Mouse (Mus musculus): ENCODE data around the gene Tcf15. TPM values are rescaled to one million over a fixed set of nuclear protein-coding genes. Genes with fewer than 3 reads are reported as not detected.

The Tcf15 gene
- 5.5 and 6.5 TPM in 2 replicates for polyA plus RNA-seq (2015; fragmentation: Nextera tagmentation; extraction: Ambion mirVana)

- Histone ChIP-seq H3K4me2 (replicated peaks) (peak within 1 kb of the TSS; percentile 93), H3K36me3 (no peaks in the 10 kb centered on the region), H3K9me3 (replicated peaks) (no peaks in the 10 kb centered on the region), H3K4me3 (replicated peaks) (peak within 1 kb of the TSS; percentile 50), H3K27ac (replicated peaks) (no peak within 1 kb of the TSS), H3K27me3 (peaks cover 66% of the 10 kb centered on the region), H3K4me1 (peaks cover 28% of the 10 kb centered on the region), H3K9ac (no peak within 1 kb of the TSS)
- peak; percentile 69 for ATAC-seq (ENCODE audit: insufficient number of reproducible peaks, low FRiP score, low TSS enrichment, low read depth)
- under 1% methylated on average over 116 of the region's 118 CpGs for WGBS
These were observed at the start of gene Tcf15 for GRCm38 (mm10) chr2:152143279-152144157. Tcf15 (plus strand) TSS chr2:152143561.

GRCm38 (mm10) chr2:152094856-152095545 lies 48.4 kb upstream of the Tcf15 start:
- peak overlapping the region; percentile 18; the same call in 1 of the 2 replicates for H3K4me3 ChIP-seq (replicated peaks)
- H3K4me2 ChIP-seq (replicated peaks): peak overlapping the region; percentile 36
- no peaks in the 10 kb centered on the region for H3K9me3 ChIP-seq (replicated peaks)
- no peak overlapping the region for H3K9ac ChIP-seq
- H3K27ac ChIP-seq (replicated peaks): no peak overlapping the region
- H3K36me3 ChIP-seq: no peaks in the 10 kb centered on the region
- peaks cover 18% of the 10 kb centered on the region for H3K4me1 ChIP-seq
- WGBS: 7% methylated on average over 29 of the region's 29 CpGs
- H3K27me3 ChIP-seq: peaks cover 72% of the 10 kb centered on the region
- ATAC-seq (ENCODE audit: insufficient number of reproducible peaks, low FRiP score, low TSS enrichment, low read depth): peak; percentile 13; the same call in 1 of the 2 replicates

DNA sequence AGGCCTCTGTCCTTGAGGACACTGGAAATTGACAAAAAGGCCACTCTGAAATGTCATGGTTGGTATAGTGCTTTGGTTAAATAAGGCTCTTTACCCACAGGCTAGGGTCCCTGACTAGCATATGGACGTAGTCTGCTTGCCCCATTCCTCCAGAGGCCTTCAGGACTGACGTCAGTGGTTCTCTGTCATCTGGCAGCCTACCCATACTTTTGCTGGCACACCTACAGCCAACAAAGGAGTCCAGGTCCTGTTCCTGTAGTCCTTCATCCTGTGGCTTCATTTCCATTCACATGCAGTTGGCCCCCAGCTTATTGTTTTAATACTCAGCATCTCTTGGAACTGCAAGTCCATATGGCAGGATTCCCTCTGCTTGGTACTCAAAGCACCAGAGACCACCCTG lies 46.4 kb upstream of the Tcf15 start:
- no peaks in the 10 kb centered on the region for H3K9me3 ChIP-seq (replicated peaks)
- ATAC-seq (ENCODE audit: insufficient number of reproducible peaks, low FRiP score, low TSS enrichment, low read depth): no peak
- peaks cover 18% of the 10 kb centered on the region for H3K4me1 ChIP-seq
- H3K27ac ChIP-seq (replicated peaks): no peak overlapping the region
- H3K4me3 ChIP-seq (replicated peaks): no peak overlapping the region
- H3K4me2 ChIP-seq (replicated peaks): no peak overlapping the region
- WGBS: 68% methylated on average over 2 of the region's 2 CpGs
- no peaks in the 10 kb centered on the region for H3K36me3 ChIP-seq
- H3K27me3 ChIP-seq: peaks cover 53% of the 10 kb centered on the region
- H3K9ac ChIP-seq: no peak overlapping the region

- Histone ChIP-seq H3K9ac (no peak overlapping the region), H3K4me1 (peaks cover 17% of the 10 kb centered on the region), H3K27ac (replicated peaks) (no peak overlapping the region), H3K4me2 (replicated peaks) (no peak overlapping the region), H3K4me3 (replicated peaks) (no peak overlapping the region), H3K27me3 (peaks cover 45% of the 10 kb centered on the region), H3K9me3 (replicated peaks) (no peaks in the 10 kb centered on the region), H3K36me3 (no peaks in the 10 kb centered on the region)
- ATAC-seq (ENCODE audit: insufficient number of reproducible peaks, low FRiP score, low TSS enrichment, low read depth): no peak
- WGBS: 70% methylated on average over 11 of the region's 11 CpGs
These were observed 45.4 kb upstream of the Tcf15 start for GRCm38 (mm10) chr2:152097916-152098315.

DNA sequence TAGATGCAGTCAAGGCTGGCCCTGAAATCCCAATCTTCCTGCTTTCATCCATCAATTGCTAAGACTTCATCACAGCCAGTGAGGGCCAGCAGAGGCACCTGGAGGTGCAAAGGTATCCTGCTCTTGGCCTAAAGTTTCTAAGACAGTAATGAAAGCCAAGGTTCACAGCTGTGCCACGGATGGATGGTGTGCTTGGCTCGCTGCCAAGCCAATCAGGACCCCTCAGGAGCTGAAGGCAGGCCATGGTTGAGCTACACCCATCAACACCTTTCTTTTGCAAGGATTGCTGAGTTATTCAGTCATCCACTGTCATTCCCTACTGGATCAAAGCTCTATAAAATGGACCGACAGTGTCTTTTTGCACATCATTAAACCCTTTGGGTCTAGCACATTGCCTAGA lies 43.8 kb upstream of the Tcf15 start:
- 55% methylated on average over 3 of the region's 3 CpGs for WGBS
- peaks cover 31% of the 10 kb centered on the region for H3K27me3 ChIP-seq
- H3K9me3 ChIP-seq (replicated peaks): no peaks in the 10 kb centered on the region
- no peak overlapping the region for H3K9ac ChIP-seq
- no peak for ATAC-seq (ENCODE audit: insufficient number of reproducible peaks, low FRiP score, low TSS enrichment, low read depth)
- no peak overlapping the region for H3K4me3 ChIP-seq (replicated peaks)
- H3K4me1 ChIP-seq: peaks cover 6% of the 10 kb centered on the region
- no peak overlapping the region for H3K4me2 ChIP-seq (replicated peaks)
- no peak overlapping the region for H3K27ac ChIP-seq (replicated peaks)
- no peaks in the 10 kb centered on the region for H3K36me3 ChIP-seq

GRCm38 (mm10) chr2:152101761-152102160 lies 41.6 kb upstream of the Tcf15 start:
- H3K27me3 ChIP-seq: peaks cover 10% of the 10 kb centered on the region; the same call in 1 of the 2 replicates
- no peaks in the 10 kb centered on the region for H3K36me3 ChIP-seq
- WGBS: 61% methylated on average over 13 of the region's 13 CpGs
- ATAC-seq (ENCODE audit: insufficient number of reproducible peaks, low FRiP score, low TSS enrichment, low read depth): no peak
- H3K4me1 ChIP-seq: peaks cover 7% of the 10 kb centered on the region
- H3K4me2 ChIP-seq (replicated peaks): no peak overlapping the region
- no peaks in the 10 kb centered on the region for H3K9me3 ChIP-seq (replicated peaks)
- no peak overlapping the region for H3K27ac ChIP-seq (replicated peaks)
- H3K9ac ChIP-seq: no peak overlapping the region
- H3K4me3 ChIP-seq (replicated peaks): no peak overlapping the region

DNA sequence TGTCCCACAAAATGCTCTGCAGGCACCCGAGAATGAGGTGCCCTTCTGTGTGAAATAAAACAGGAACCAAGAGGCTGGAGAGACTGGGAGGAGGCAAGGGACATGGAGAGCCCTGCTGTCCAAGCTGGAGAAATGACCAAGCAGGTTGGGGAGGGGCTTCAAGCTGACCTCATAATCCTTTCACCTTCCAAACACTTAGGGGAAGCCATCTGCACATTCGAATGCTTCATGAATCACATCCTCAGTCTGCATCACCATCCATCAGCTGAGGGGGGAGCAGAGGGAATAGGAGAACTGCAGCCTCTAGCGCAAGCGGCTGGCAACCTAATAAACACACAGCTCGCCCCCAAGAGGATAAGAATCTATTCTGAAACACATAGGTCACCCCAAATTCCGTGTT lies 41.0 kb upstream of the Tcf15 start:
- Histone ChIP-seq H3K4me3 (replicated peaks) (no peak overlapping the region), H3K4me1 (peaks cover 7% of the 10 kb centered on the region), H3K27me3 (peaks cover 10% of the 10 kb centered on the region; the same call in 1 of the 2 replicates), H3K9me3 (replicated peaks) (no peaks in the 10 kb centered on the region), H3K9ac (no peak overlapping the region), H3K27ac (replicated peaks) (no peak overlapping the region), H3K4me2 (replicated peaks) (no peak overlapping the region), H3K36me3 (no peaks in the 10 kb centered on the region)
- 66% methylated on average over 6 of the region's 6 CpGs for WGBS
- no peak for ATAC-seq (ENCODE audit: insufficient number of reproducible peaks, low FRiP score, low TSS enrichment, low read depth)

- Histone ChIP-seq H3K36me3 (no peaks in the 10 kb centered on the region), H3K9me3 (replicated peaks) (no peaks in the 10 kb centered on the region), H3K27me3 (peaks cover 4% of the 10 kb centered on the region; the same call in 1 of the 2 replicates), H3K9ac (peak overlapping the region; percentile 72), H3K4me2 (replicated peaks) (peak overlapping the region; percentile 89), H3K4me3 (replicated peaks) (peak overlapping the region; percentile 69), H3K27ac (replicated peaks) (no peak overlapping the region), H3K4me1 (peaks cover 7% of the 10 kb centered on the region)
- WGBS: 17% methylated on average over 17 of the region's 17 CpGs
- ATAC-seq (ENCODE audit: insufficient number of reproducible peaks, low FRiP score, low TSS enrichment, low read depth): peak; percentile 21
These were observed 38.5 kb upstream of the Tcf15 start for GRCm38 (mm10) chr2:152104711-152105317.

GRCm38 (mm10) chr2:152105318-152106224 lies 37.8 kb upstream of the Tcf15 start, which contains the start of gene Srxn1:
Srxn1 (plus strand) TSS chr2:152105516.
- H3K4me1 ChIP-seq: peaks cover 7% of the 10 kb centered on the region
- H3K36me3 ChIP-seq: no peaks in the 10 kb centered on the region
- no peak within 1 kb of the TSS for H3K27ac ChIP-seq (replicated peaks)
- peak; percentile 85 for ATAC-seq (ENCODE audit: insufficient number of reproducible peaks, low FRiP score, low TSS enrichment, low read depth)
- 2% methylated on average over 82 of the region's 84 CpGs for WGBS
- no peaks in the 10 kb centered on the region for H3K9me3 ChIP-seq (replicated peaks)
- peak within 1 kb of the TSS; percentile 72 for H3K9ac ChIP-seq
- peak within 1 kb of the TSS; percentile 69 for H3K4me3 ChIP-seq (replicated peaks)
- 0 out of 2 replicates have a peak, but pooled peaks cover 4% of the 10 kb centered on the region for H3K27me3 ChIP-seq
- H3K4me2 ChIP-seq (replicated peaks): peak within 1 kb of the TSS; percentile 89

GRCm38 (mm10) chr2:152106225-152106595 lies 37.2 kb upstream of the Tcf15 start:
- Histone ChIP-seq H3K9me3 (replicated peaks) (no peaks in the 10 kb centered on the region), H3K4me1 (peaks cover 7% of the 10 kb centered on the region), H3K4me2 (replicated peaks) (peak overlapping the region; percentile 89), H3K27ac (replicated peaks) (no peak overlapping the region), H3K36me3 (no peaks in the 10 kb centered on the region), H3K27me3 (0 out of 2 replicates have a peak, but pooled peaks cover 4% of the 10 kb centered on the region), H3K9ac (peak overlapping the region; percentile 72; the same call in 1 of the 2 replicates), H3K4me3 (replicated peaks) (peak overlapping the region; percentile 69)
- WGBS: 79% methylated on average over 3 of the region's 3 CpGs
- no peak for ATAC-seq (ENCODE audit: insufficient number of reproducible peaks, low FRiP score, low TSS enrichment, low read depth)

Data from embryonic facial prominence, embryonic 15.5 days (tissue).